Mouse (Mus musculus): ENCODE results near the gene Ldah. TPM values are rescaled to one million over a fixed set of nuclear protein-coding genes. Genes with fewer than 3 reads are reported as not detected.
"Not testable (repeated sequence)": the region's sequence is repeated elsewhere in the genome, so short reads cannot be mapped to it uniquely, and the experiment has no call there.

Ldah gene
- 60.4 and 63.2 TPM in 2 replicates for polyA plus RNA-seq (2015; fragmentation: Nextera tagmentation; extraction: Ambion mirVana)

DNA sequence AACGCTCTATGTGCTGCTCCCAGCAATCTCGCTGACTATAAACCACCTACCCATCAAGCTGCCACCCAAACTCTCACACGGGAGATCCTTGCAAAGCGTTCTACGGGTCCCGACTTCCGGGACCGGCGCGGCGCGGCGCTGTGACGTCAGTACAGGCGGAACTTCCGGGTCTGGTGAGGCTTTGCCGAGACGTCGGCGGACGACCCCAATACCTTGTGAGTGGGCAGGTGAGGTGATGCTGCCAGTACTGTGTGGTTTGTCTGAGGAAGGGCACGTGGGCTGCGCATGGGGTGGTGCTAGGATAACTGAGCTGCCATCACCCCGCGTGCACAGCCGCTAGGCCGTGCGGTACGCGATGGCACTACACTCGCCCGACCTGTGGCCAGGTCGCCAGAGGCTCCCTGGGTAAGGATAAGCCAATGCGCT, at the start of gene Ldah:
Gene Ldah, plus strand, starts transcription at position 130 of the 426 bp plus-strand sequence.
- H3K4me1 ChIP-seq (replicated peaks) = no peaks in the 10 kb centered on the region; the same call in 1 of the 2 replicates
- H3K36me3 ChIP-seq = no peaks in the 10 kb centered on the region
- H3K9me3 ChIP-seq = no peaks in the 10 kb centered on the region
- H3K27me3 ChIP-seq (replicated peaks) = no peaks in the 10 kb centered on the region
- peak; percentile 98 for ATAC-seq
- peak within 1 kb of the TSS; percentile 73 for H3K9ac ChIP-seq
- peak within 1 kb of the TSS; percentile 82 for H3K4me3 ChIP-seq (replicated peaks)
- peak within 1 kb of the TSS; percentile 68 for H3K4me2 ChIP-seq (replicated peaks)
- H3K27ac ChIP-seq = peak within 1 kb of the TSS; percentile 48
- WGBS = under 1% methylated on average over 34 of the region's 34 CpGs

DNA sequence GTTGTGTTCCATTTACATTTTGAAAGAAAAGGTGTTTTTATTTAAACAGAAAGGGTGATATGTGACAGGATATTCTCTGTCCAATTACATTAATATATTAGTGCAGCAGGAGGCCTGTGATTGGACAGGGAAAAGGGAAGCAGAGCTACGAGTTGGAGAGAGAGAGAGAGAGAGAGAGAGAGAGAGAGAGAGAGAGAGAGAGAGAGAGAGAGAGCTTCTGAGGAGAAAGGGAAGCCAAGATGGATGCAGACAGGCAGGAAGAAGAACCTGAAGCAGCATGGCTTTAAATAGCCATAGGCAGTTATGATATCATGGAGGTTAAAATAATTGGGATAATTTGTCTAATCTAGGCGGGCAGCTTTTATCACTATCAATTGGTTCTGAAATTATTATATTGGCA, 40.2 kb upstream of the Ldah start:
- H3K4me3 ChIP-seq (replicated peaks) = no peak overlapping the region
- WGBS = 56% methylated on average over 2 of the region's 2 CpGs
- no peaks in the 10 kb centered on the region for H3K36me3 ChIP-seq
- H3K4me1 ChIP-seq (replicated peaks) = no peaks in the 10 kb centered on the region
- H3K9me3 ChIP-seq = no peaks in the 10 kb centered on the region
- ATAC-seq = no peak
- H3K9ac ChIP-seq = no peak overlapping the region
- H3K27ac ChIP-seq = no peak overlapping the region
- no peak overlapping the region for H3K4me2 ChIP-seq (replicated peaks)
- no peaks in the 10 kb centered on the region for H3K27me3 ChIP-seq (replicated peaks)

DNA sequence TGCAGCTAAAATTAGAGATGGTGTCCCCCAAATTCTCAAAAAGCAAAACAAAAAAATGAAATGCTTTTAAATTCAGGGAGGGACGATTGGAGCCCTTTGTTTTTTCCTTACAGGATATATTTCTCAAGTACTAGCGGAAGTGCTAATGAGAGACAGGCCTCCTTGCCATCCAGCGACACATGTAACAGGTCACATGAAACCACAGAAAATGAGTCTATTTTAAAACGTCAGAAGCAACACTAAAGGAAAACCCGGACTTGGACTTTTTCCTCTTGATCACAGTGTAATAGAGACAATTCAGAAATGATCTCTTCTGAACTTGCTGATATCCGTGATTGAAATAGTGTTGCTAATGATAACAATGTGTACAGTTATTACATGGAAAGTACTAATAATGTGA, 27.0 kb upstream of the Ldah start:
- no peak overlapping the region for H3K4me3 ChIP-seq (replicated peaks)
- no peak overlapping the region for H3K27ac ChIP-seq
- ATAC-seq = no peak
- no peaks in the 10 kb centered on the region for H3K9me3 ChIP-seq
- no peak overlapping the region for H3K4me2 ChIP-seq (replicated peaks)
- no peaks in the 10 kb centered on the region for H3K36me3 ChIP-seq
- no peaks in the 10 kb centered on the region for H3K27me3 ChIP-seq (replicated peaks)
- no peaks in the 10 kb centered on the region for H3K4me1 ChIP-seq (replicated peaks)
- no peak overlapping the region for H3K9ac ChIP-seq
- WGBS = 63% methylated on average over 6 of the region's 6 CpGs

DNA sequence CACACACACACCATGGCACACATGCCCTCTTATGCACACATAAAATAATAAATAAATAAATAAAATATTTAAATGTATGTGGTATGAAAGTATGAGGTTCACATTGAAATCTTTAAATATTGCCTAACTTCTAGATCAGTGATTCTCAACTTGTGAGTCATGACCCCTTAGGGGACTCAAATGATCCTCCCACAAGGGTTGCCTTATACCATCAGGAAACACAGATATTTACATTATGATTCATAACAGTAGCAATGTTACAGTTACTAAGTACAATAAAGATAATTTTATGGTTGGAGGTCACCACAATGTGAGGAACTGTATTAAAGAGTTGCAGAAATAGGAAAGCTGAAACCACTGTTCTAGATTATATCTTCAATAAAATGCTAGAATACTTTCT, 26.2 kb upstream of the Ldah start:
- Histone ChIP-seq H3K4me1 (replicated peaks) (no peaks in the 10 kb centered on the region), H3K4me2 (replicated peaks) (no peak overlapping the region), H3K27ac (no peak overlapping the region), H3K9ac (no peak overlapping the region), H3K9me3 (no peaks in the 10 kb centered on the region), H3K4me3 (replicated peaks) (no peak overlapping the region), H3K27me3 (replicated peaks) (no peaks in the 10 kb centered on the region), H3K36me3 (no peaks in the 10 kb centered on the region)
- no peak for ATAC-seq

DNA sequence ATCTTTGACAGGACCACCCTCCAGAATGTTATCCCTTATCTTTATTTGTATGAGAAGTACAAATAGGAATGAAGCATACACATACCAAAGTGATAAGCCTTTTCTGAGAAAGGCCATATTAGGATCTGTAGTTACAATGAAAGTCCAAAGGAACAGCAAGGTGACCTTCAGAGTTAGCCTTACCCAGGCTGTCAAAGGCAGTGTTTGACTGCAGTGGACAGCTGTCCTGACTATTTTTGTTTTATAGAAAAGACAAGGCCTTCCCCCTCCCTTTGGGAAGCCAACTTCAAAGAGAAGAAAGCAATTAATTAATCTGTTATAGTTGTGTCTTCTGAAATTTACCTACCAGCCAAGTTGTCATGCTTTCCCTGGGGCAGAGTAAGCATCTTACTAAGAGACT, 23.4 kb upstream of the Ldah start:
- Histone ChIP-seq H3K36me3 (no peaks in the 10 kb centered on the region), H3K9me3 (no peaks in the 10 kb centered on the region), H3K9ac (no peak overlapping the region), H3K4me1 (replicated peaks) (no peaks in the 10 kb centered on the region), H3K4me3 (replicated peaks) (no peak overlapping the region), H3K27ac (no peak overlapping the region), H3K4me2 (replicated peaks) (no peak overlapping the region), H3K27me3 (replicated peaks) (no peaks in the 10 kb centered on the region)
- no peak for ATAC-seq

DNA sequence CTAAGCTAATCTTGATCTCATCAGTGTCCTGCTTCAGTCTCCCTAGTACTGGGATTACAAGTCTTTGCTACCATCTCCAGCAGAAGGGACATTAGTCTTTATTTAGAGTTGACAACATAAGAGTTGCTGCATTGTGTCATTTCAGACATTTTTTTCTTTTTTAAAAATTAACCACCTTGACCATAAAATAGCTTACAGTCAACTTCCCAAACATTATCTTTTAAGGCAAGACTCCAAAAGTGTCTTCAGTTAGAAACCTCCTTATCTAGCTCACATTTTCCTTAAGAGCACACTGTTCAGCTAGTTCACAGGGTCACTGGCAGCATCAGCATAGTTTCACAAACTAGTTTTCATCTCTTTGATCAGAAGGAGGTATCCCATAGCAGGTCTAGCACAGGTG, 19.7 kb upstream of the Ldah start:
- Histone ChIP-seq H3K27ac (no peak overlapping the region), H3K4me3 (replicated peaks) (no peak overlapping the region), H3K4me1 (replicated peaks) (no peaks in the 10 kb centered on the region), H3K4me2 (replicated peaks) (no peak overlapping the region), H3K27me3 (replicated peaks) (no peaks in the 10 kb centered on the region), H3K36me3 (no peaks in the 10 kb centered on the region), H3K9me3 (no peaks in the 10 kb centered on the region), H3K9ac (no peak overlapping the region)
- ATAC-seq = no peak

DNA sequence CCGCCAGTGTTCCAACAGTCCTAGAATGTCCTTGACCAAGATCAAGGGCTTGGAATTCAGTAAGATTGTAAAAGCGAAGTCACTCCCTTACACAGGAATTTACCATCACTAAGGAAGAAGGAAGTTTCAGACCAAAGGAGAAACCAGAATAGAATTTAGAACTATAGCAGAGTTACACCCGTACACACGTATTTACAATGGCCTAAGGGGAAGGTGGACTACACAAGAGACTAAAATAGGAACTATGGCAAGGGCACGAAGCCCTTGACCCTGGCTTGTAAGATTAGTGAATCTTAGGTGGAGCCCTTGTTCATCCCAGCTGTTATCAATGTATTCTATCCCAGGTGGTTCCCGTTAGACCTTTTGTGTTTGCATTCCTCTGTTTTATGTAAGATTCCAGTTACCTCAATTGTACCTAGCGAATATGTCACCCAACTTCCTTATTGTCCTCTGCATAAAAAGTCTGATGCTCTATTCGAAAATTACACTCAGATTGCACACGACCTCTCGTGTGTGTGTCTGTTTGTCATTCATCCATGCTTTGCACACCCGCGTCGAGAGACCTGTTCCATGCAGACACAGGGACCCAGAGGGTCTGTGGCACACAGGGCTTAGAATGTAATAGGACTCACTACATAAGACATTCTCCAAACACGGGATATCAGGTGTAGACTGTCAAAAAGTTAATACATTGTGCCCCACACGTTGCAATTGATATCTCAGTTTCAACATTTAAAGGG, 18.9 kb upstream of the Ldah start:
- not testable (repeated sequence) for H3K4me1 ChIP-seq (replicated peaks); H3K9me3 ChIP-seq; H3K36me3 ChIP-seq; H3K27ac ChIP-seq; H3K27me3 ChIP-seq (replicated peaks); ATAC-seq; H3K4me3 ChIP-seq (replicated peaks); H3K9ac ChIP-seq; H3K4me2 ChIP-seq (replicated peaks)
- WGBS = 82% methylated on average over 15 of the region's 15 CpGs

DNA sequence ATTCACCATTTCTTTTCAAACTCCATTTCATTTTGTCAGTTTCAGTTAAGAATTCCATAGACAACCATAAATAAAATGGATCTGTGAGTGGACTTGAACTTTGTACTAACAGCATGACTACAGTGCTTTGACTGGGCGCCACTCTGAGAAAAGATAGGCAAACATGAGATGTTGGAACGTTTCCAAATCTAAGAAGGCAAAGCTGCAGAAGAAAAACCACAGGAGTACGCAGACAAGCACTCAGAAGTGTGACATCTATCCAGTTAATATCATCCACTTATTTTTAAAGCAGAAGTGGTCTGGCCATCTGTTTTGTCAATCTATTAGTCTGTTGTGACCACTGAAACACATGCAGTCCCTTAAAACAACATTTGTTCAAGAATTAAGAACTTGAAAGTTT, 18.2 kb upstream of the Ldah start:
- Histone ChIP-seq H3K27ac (no peak overlapping the region), H3K9ac (no peak overlapping the region), H3K4me2 (replicated peaks) (no peak overlapping the region), H3K36me3 (no peaks in the 10 kb centered on the region), H3K27me3 (replicated peaks) (no peaks in the 10 kb centered on the region), H3K9me3 (no peaks in the 10 kb centered on the region), H3K4me3 (replicated peaks) (no peak overlapping the region), H3K4me1 (replicated peaks) (no peaks in the 10 kb centered on the region)
- 55% methylated on average over 3 of the region's 3 CpGs for WGBS
- no peak for ATAC-seq

DNA sequence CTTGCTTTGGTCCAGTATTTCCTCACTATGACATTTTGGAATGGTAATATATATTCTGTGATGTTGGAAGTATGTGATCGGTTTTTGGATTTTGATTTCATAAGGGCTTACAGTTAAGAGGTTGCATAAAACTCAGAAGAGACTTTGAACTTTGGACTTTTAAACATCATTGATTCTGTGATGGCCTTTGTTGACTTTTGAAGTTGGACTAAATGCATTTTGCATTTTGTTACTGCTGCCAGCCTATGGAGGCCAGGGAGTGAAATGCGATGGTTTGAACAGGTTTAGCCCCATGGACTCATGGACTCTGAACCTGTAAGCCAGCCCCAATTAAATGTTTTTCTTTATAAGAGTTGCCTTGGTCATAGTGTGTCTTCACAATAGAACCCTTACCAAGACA, 2.2 kb upstream of the Ldah start:
- H3K9ac ChIP-seq = no peak overlapping the region
- no peaks in the 10 kb centered on the region for H3K36me3 ChIP-seq
- H3K27me3 ChIP-seq (replicated peaks) = no peaks in the 10 kb centered on the region
- no peak overlapping the region for H3K4me2 ChIP-seq (replicated peaks)
- 84% methylated on average over 2 of the region's 2 CpGs for WGBS
- no peaks in the 10 kb centered on the region for H3K9me3 ChIP-seq
- no peak overlapping the region for H3K27ac ChIP-seq
- ATAC-seq = no peak
- H3K4me3 ChIP-seq (replicated peaks) = no peak overlapping the region
- no peaks in the 10 kb centered on the region; the same call in 1 of the 2 replicates for H3K4me1 ChIP-seq (replicated peaks)

DNA sequence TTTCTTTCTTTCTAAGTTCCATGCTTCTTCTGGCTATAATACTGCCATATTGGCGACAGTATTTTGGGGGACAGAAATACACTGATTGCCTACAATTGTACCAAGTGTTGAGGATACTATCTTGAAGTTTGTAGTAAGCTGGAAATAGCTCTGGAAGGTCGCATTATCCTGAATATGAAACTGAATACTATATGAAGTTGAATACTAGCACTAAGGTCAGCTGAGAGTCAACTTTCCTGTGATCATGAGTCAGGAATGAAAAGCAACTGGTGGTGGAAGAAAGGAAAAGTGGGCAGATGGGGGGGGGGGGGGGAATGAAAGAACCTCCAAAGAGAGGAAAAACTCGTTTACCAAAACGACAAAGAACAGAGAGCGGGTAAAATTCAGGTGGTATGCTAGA, 329 bp upstream of the Ldah start:
- H3K27me3 ChIP-seq (replicated peaks) = no peaks in the 10 kb centered on the region
- whole genome bisulfite sequencing = 16% methylated on average over 5 of the region's 5 CpGs
- H3K27ac ChIP-seq = 0 out of 2 replicates have a peak overlapping the region, but pooled peaks have one; percentile 48
- H3K9me3 ChIP-seq = no peaks in the 10 kb centered on the region
- H3K9ac ChIP-seq = peak overlapping the region; percentile 73
- ATAC-seq = peak; percentile 51
- peak overlapping the region; percentile 82 for H3K4me3 ChIP-seq (replicated peaks)
- H3K4me1 ChIP-seq (replicated peaks) = no peaks in the 10 kb centered on the region; the same call in 1 of the 2 replicates
- H3K4me2 ChIP-seq (replicated peaks) = peak overlapping the region; percentile 68
- no peaks in the 10 kb centered on the region for H3K36me3 ChIP-seq

DNA sequence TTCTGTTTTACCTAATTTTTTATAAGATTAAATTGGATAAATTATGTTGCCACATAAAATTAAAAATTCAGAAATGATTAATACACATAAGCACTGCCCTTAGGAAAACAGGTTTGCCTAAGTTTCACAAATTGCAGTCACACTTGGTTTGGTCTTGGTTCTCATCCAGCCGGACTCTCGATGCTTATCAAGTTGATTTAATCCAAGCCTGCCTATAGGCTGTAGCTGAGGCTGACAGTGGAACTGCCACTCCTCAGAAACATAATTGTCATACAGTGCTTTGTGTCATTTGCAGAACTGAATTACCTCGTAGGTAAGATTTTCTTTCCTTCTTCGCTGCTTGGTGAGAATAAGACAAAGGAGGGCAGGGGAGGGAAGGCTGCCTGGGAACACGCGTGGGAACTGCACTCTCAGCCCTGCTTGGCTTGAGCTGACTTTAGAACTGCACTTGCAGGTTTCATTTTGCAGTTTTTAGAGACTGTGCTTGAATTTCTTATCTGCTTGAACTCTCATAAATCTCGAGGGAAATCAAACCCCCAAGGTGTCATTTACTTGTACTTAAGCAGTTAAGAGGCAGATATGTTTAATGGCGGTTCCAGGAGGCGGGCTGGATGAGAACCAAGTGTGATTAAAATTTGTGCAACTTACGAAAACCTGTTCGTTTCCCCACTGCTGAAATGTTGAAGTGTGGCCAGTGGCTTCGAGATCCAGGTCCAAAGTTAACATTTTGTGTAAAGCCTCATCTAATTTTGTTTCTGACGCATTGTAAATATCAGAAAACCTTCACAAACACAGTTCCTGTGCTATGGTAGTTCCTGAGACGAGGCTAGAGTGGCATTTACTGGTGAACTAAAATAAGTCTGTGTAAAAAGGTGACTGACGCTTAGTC, 8.7 kb downstream of the Ldah start:
- 70% methylated on average over 15 of the region's 15 CpGs for WGBS
- Histone ChIP-seq H3K4me3 (replicated peaks) (no peak overlapping the region), H3K9ac (no peak overlapping the region), H3K4me2 (replicated peaks) (no peak overlapping the region; the same call in 1 of the 2 replicates), H3K27ac (no peak overlapping the region), H3K36me3 (no peaks in the 10 kb centered on the region), H3K4me1 (replicated peaks) (no peaks in the 10 kb centered on the region), H3K9me3 (no peaks in the 10 kb centered on the region), H3K27me3 (replicated peaks) (no peaks in the 10 kb centered on the region)
- ATAC-seq = peak; percentile 45; the same call in 1 of the 2 replicates

DNA sequence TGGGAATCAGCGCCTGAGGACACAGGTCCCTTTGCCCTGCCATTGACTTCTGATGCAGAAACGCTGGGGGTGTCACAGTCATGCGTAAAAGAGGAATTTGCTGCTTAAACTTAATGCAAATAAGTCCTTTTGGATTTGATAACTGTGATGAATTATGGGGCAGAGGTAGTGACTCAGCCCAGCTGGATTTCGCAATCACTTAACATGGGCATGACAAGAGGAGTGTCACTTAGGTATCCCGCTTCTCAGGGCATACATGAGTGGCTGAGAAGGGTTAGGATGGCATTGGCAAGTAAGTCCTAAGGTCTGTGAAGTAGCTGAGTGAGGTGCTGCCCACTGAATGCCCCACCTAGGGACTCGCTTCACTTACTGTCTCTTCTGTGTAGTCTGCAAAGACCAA, 15.1 kb downstream of the Ldah start:
- Histone ChIP-seq H3K4me2 (replicated peaks) (no peak overlapping the region), H3K9ac (no peak overlapping the region), H3K36me3 (peaks cover 5% of the 10 kb centered on the region; the same call in 1 of the 2 replicates), H3K4me1 (replicated peaks) (no peaks in the 10 kb centered on the region), H3K27me3 (replicated peaks) (no peaks in the 10 kb centered on the region), H3K9me3 (no peaks in the 10 kb centered on the region), H3K4me3 (replicated peaks) (no peak overlapping the region), H3K27ac (no peak overlapping the region)
- ATAC-seq = no peak
- 89% methylated on average over 6 of the region's 6 CpGs for WGBS
